Mouse (Mus musculus): ENCODE data around the gene Apopt1. TPM values are rescaled to one million over a fixed set of nuclear protein-coding genes. Genes with fewer than 3 reads are reported as not detected.

Gene Apopt1
- polyA plus RNA-seq, 1 experiment: 39.8 TPM

- DNase-seq (ENCODE audit: low read depth): no peak
Observed at GRCm38 (mm10) chr12:111769816-111770577, 56.9 kb downstream of the Apopt1 start.

- no peak for DNase-seq (ENCODE audit: low read depth)
Observed at GRCm38 (mm10) chr12:111770651-111771050, 57.6 kb downstream of the Apopt1 start.

DNA sequence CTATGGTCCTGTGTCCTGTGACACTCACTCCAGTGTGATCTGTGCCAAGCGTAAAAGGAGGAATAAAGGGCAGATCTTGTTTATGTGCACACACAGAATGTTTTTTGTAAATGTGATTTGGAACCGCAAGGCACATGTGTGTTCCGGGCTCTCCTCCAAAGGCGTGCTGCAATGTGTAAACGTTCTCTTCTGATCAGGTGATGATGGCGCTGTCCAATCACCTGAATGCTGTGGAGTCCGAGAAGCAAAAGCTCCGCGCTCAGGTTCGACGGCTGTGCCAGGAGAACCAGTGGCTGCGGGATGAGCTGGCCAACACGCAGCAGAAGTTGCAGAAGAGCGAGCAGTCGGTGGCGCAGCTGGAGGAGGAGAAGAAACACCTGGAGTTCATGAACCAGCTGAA, 61.1 kb downstream of the Apopt1 start:
- no peak for DNase-seq (ENCODE audit: low read depth)

- DNase-seq (ENCODE audit: low read depth): no peak
Observed at GRCm38 (mm10) chr12:111774845-111775244, 61.8 kb downstream of the Apopt1 start.

- DNase-seq (ENCODE audit: low read depth): no peak
Observed at GRCm38 (mm10) chr12:111777919-111778318, 64.9 kb downstream of the Apopt1 start.

- no peak for DNase-seq (ENCODE audit: low read depth)
Observed at GRCm38 (mm10) chr12:111779544-111779943, 66.5 kb downstream of the Apopt1 start.

- DNase-seq (ENCODE audit: low read depth): no peak
Observed at GRCm38 (mm10) chr12:111785174-111785573, 72.1 kb downstream of the Apopt1 start.

DNA sequence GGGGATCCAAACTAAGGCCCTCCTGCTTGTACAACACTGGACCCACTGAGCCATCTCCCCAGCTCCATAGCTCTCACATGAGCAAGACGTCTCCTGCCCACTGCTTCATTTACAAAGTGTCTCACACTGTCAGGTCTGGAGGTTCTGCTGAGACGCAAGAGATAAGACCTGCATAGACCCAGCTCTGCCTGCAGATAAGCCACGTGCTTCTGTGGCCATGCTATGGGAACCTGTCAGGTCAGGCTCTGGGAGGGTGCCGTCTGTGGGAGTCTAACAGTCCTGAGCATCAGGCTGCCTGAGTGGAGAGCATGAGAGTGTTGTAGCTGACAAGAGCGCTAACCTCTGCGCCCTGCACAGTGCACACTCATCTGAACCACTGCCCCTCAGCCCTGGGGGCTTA, 74.0 kb downstream of the Apopt1 start:
- no peak for DNase-seq (ENCODE audit: low read depth)

- no peak for DNase-seq (ENCODE audit: low read depth)
Observed at GRCm38 (mm10) chr12:111790090-111790489, 77.0 kb downstream of the Apopt1 start.

DNA sequence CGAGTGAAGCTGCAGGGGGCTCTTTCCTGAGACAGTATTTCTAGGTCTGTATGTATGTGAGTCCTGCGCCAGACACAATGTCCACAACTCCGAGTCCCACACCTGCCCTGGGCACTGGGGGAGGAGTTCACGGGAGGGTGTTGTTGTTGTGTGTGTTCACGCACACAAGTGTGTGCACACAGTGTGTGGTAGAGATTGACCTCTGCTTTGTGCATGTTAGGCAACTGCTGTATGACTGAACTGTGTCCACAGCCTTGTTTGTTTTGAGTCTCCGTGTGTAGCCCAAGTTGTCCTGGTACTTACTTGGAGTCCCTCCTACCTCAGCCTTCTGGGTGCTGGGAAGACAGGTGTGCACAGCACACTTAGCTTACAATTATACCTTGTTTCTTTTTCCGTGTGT, 77.6 kb downstream of the Apopt1 start:
- no peak for DNase-seq (ENCODE audit: low read depth)

- no peak for DNase-seq (ENCODE audit: low read depth)
Observed at GRCm38 (mm10) chr12:111791474-111792104, 78.5 kb downstream of the Apopt1 start.

- DNase-seq (ENCODE audit: low read depth): no peak
Observed at GRCm38 (mm10) chr12:111794102-111794501, 81.0 kb downstream of the Apopt1 start.

- no peak for DNase-seq (ENCODE audit: low read depth)
Observed at GRCm38 (mm10) chr12:111794526-111795179, 81.6 kb downstream of the Apopt1 start.

DNA sequence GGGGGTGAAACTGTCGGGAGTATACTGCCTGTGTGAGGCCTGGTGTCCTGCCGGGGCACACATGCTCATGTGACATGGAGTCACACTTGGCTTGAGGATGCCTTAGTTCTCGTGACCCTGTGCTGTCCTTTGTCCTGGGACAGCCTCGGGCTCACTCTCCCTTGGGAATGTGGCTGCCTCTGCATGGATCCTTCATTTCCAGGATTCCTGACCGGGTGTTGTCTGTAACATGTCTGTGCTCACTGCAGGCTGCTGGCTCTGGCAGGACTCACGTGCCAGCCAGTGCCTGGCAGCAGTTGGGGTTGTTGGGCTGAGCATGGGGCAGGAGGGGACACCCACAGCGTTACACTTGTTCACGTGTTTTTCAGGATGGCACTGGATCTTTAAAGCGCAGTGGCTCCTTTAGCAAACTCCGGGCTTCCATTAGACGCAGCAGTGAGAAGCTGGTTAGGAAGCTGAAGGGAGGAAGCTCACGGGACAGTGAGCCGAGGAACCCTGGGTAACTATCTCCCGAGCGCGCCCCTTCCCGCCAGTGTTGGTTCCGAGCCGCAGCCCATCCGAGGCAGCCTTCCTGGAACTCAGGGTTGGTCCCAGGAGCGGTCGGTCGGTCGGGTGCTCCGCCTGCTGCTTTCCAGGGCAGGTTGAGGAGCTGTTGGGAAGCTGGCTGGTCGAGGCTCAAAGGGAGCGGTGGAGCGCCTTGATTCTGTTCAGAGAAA, 82.3 kb downstream of the Apopt1 start:
- DNase-seq (ENCODE audit: low read depth): no peak

- no peak for DNase-seq (ENCODE audit: low read depth)
Observed at GRCm38 (mm10) chr12:111797251-111797650, 84.2 kb downstream of the Apopt1 start.

DNA sequence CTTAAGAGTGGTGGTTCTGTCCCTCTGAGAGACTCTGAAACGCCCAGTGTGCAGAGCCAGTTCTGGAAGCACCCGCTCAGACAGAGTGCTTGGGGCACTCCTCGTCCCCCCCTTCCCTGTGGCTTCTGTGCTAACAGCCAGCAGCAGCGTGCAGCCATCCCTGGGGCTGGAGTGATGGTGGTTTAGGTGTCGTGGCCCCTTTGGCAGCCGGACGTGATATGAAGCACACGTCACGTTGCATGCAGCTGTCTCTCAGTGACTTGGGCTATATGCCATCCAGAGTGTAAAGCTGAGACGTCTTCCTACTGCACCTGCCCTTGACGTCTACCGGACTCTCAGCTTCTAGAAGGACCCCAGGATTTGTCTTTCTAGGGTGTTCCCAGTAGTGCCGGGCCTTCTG, 85.4 kb downstream of the Apopt1 start:
- no peak for DNase-seq (ENCODE audit: low read depth)

DNA sequence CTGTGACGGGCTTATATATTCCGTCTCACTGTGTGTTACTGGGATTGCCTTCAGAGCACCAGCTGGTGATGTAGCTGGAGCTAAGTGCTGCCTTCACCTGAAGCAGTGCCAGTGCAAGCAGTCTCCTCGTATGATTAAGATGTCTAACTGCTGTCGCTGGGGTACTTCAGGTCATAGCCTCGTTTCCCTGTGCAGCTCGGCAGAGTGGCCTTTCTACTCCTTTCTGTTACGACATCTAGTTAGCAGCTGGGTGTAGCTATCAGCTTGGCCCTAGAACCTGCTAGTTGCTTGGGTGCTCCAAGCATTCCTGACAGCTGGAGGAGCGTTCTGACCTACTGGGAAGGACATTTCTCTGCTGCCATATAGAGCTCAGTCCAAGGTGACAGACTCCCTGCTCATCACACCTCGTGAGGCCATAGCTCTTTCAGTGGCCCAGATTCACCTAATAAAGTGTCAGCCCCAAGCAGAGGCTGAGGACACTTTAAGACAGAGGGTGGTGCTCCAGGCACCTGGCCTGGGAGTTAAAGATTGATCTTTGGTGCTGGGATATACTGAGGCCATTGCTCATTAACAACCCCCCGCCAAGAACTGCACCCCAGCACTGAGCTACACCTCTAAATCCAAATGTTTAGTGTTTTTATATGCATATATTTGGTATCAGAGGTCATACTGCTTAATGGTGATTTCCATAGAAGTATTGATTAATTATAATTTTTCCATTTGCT, 87.6 kb downstream of the Apopt1 start:
- no peak for DNase-seq (ENCODE audit: low read depth)

DNA sequence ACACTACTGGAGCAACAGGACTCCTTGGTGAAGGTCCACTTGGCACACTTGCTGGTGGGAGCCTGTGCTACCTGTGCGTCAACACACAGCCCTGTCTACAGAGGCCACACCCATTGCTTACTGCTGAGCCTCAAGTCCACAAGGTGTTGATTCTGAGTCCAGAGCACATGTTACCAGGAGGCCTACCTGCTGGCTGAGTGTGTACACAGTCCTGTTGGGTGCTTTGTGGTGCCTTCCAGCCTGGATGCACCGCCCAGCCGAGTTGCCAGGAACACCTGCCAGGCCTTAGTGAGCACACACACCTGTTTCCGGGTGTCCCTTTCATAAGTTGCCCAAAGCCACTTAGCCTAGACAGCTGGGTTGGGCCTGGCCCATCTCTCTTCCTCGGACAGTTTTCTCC, 90.5 kb downstream of the Apopt1 start:
- DNase-seq (ENCODE audit: low read depth): no peak
